Mouse (Mus musculus): ENCODE measurements around the gene Ddx59. TPM values are rescaled to one million over a fixed set of nuclear protein-coding genes. Genes with fewer than 3 reads are reported as not detected.

Gene Ddx59
- 8.1 and 13.2 TPM in 2 replicates for polyA plus RNA-seq (2015; fragmentation: Nextera tagmentation; extraction: Ambion mirVana)

DNA sequence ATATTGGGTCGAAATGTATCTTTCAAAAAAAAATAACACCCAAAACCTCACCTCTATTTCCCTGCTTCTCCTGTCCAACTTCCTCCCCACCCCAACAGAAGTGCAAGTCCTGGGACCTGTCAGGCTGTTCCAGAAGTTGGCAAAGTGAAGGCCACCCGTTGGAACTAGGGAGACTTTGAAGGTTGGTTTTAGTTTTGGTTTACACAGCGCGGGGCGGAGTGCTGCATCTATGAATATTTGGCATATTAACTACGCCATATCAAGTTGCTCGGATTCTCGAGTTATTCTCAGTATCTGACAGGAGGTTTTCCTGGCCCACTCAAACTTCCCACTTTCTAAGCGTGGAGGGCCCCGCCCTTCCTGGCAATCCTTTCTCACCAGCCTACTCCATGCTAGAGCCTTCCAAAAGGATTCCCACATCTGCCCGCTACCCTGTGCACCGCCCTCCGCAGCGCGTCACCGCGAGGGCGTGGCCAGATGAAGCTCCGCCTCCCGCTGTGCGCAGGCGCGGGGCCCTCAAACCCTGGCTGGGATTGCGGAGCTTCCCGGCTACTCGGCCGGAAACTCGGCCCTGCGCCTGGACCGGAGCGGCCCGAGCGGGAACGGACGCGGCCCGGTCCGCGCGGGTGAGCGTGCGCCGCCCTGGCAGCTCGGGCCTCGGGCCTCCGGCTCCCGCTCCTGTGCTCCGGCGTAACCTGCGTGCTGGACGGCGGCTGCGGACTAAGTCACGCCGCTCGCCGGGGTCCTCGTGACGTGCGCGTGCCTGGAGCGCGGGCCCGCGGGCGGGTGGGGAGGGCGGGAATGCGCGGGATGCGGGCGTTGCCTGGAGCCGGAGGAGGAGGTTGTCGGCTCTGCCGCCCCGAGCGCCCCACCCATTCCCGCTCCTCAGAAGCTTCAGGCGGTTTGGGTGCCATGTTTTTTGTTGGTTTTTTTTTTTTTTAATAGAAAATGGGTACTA is at the start of gene Ddx59:
TSS of gene Ddx59 (plus strand) at position 474 of the 958 bp plus-strand sequence.

DNA sequence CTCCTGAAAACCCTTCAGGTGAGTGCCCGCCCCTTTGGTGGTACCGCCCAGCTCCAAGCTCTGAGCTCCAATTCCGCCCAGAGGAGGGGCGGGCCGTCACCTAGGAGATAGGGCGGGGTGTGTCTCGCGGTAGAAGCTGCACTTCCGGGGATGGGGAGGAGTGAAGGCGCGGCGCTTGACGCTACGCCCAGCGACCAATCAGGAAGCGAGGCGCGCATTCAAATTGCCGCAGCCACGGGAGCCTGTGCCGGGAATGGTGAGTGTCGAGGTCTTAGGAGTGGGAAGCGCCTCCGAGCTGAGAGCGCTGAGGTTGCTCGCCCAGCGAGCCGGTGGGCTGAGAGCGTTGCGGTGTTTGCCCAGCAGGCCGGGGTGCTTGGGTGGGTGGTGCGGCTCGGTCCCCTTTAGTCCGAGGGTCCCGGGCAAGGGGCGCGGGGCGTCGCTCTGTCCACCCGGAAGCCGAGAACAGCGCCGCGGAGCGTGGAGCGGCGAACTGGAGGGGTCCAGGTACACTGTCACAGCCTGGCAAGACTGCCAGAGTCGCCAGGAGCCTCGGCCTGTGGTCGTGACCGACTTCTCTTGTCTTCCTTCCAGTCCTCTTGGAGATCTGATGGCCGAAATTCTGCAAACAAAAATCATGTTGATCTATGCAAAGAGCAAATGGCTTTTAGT is 51.2 kb downstream of the Ddx59 start, which contains the start of gene Kif14:
TSS of gene Kif14 (plus strand) at position 201 of the 669 bp plus-strand sequence.

Other genes with a start within 250 kb of the Ddx59 start
- gene Mroh3, start 202.4 kb upstream of the Ddx59 start, polyA plus RNA-seq (2015; fragmentation: Nextera tagmentation; extraction: Ambion mirVana) = not detected in 2 replicates
- gene Inava, start 181.0 kb upstream of the Ddx59 start, polyA plus RNA-seq (2015; fragmentation: Nextera tagmentation; extraction: Ambion mirVana) = 0.11 and 0.76 TPM in 2 replicates
- not detected in 2 replicates for gene Gpr25, start 154.4 kb upstream of the Ddx59 start, polyA plus RNA-seq (2015; fragmentation: Nextera tagmentation; extraction: Ambion mirVana)
- 6.5 and 6.8 TPM in 2 replicates for gene Camsap2, start 69.2 kb upstream of the Ddx59 start, polyA plus RNA-seq (2015; fragmentation: Nextera tagmentation; extraction: Ambion mirVana)
- 1.1 and 1.2 TPM in 2 replicates for gene Kif14, start 51.1 kb downstream of the Ddx59 start, polyA plus RNA-seq (2015; fragmentation: Nextera tagmentation; extraction: Ambion mirVana)
- 9.8 and 12.9 TPM in 2 replicates for gene Zfp281, start 209.6 kb downstream of the Ddx59 start, polyA plus RNA-seq (2015; fragmentation: Nextera tagmentation; extraction: Ambion mirVana)